Mouse (Mus musculus) erythroblast, embryonic 14.5 days (primary cell): ENCODE measurements around the gene Minos1.

ENCODE experiments used
- GATA1 ChIP-seq: IDR thresholded peaks from 2 replicates; pipeline ENCODE4 v1.6.1; 2012; ENCODE audit warnings: low read length, inconsistent platforms, mixed read lengths
- TAL1 ChIP-seq: IDR thresholded peaks from 3 replicates; pipeline ENCODE4 v1.6.1; 2012; ENCODE audit warnings: low read length, inconsistent platforms, mixed read lengths

DNA sequence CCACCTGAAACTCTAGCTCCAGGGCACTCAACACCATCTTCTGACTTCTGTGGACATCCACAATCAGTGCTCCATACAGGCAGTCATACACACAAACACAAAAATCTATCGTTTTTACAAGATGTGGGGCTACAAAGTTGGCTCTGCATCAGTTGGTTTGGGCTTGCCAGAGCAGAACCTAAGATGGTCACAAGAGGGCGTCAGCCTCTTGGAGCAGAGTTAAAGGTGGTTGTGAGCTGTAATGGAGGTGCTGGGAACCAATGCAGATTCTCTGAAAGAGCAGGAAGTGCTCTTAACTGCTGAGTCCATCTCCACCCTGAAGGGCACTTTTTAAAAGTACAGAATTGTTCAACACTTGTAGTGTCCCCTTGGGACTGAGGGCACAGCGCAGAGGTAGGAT is 4.4 kb downstream of the Minos1 start:
- TF ChIP-seq TAL1 (no peak), GATA1 (no peak)
